Mouse (Mus musculus) CH12.LX (cell line): Measurements from ENCODE around the gene Chchd5. TPM values are rescaled to one million over a fixed set of nuclear protein-coding genes. Genes with fewer than 3 reads are reported as not detected.
A peak's percentile ranks its signal among the peaks of the same experiment; 100 is the strongest.

Experiments
- DNase-seq: peaks from one replicate; pipeline ENCODE4 v3.0.0-alpha.2; 2013; ENCODE audit errors: extremely low read depth
- H3K27ac ChIP-seq: 2 replicates; pipeline ENCODE4 v1.5.1; 2012; ENCODE audit warnings: low read depth, mild to moderate bottlenecking, control low read depth, moderate library complexity; ENCODE audit not compliant: insufficient read depth
- H3K27me3 ChIP-seq: replicated peaks from 2 replicates; pipeline ENCODE3; 2012; ENCODE audit warnings: inconsistent platforms
- H3K36me3 ChIP-seq, 2 experiments: replicated peaks in 1 of 2; 2 replicates each; pipeline versions ENCODE3 to v1.6.1; 2012; ENCODE audit warnings: inconsistent platforms in 1 of 2, low read length in 1 of 2, mild to moderate bottlenecking in 1 of 2, mixed read lengths in 1 of 2, moderate library complexity in 1 of 2; ENCODE audit not compliant: control insufficient read depth in 1 of 2, insufficient read depth in 1 of 2
- H3K4me1 ChIP-seq, 2 experiments: 2 replicates each; pipeline ENCODE4 v1.6.1; 2012; ENCODE audit warnings: inconsistent platforms in 1 of 2, moderate library complexity in 1 of 2; ENCODE audit not compliant: insufficient read depth in 2 of 2, control insufficient read depth in 1 of 2
- H3K4me2 ChIP-seq: 2 replicates; pipeline ENCODE4 v1.6.1; 2012; ENCODE audit warnings: low read depth, mild to moderate bottlenecking, control low read depth; ENCODE audit not compliant: poor library complexity, insufficient read depth, severe bottlenecking
- H3K4me3 ChIP-seq, 3 experiments: fragments of 150-350 bp in 1 of 3; sonication (generic) in 1 of 3; replicated peaks in 1 of 3; 2 replicates each; pipeline versions ENCODE3 to v1.5.1; 2011 to 2012; ENCODE audit warnings: low read depth in 2 of 3, low read length in 2 of 3, mild to moderate bottlenecking in 2 of 3, moderate library complexity in 2 of 3, control low read depth in 1 of 3, improper control_type of control experiment in 1 of 3, inconsistent platforms in 1 of 3, mixed read lengths in 1 of 3; ENCODE audit not compliant: poor library complexity in 1 of 3
- H3K79me2 ChIP-seq: replicated peaks from 2 replicates; pipeline ENCODE4 v1.6.1; 2012; ENCODE audit warnings: mild to moderate bottlenecking, moderate library complexity; ENCODE audit not compliant: control insufficient read depth, poor library complexity, insufficient read depth, severe bottlenecking; ENCODE audit errors: extremely low read depth
- H3K9ac ChIP-seq: 2 replicates; pipeline ENCODE4 v1.6.1; 2012; ENCODE audit warnings: low read depth, mild to moderate bottlenecking, control low read depth, moderate library complexity; ENCODE audit not compliant: insufficient read depth
- H3K9me3 ChIP-seq: replicated peaks from 2 replicates; pipeline ENCODE3; 2012; ENCODE audit warnings: low read length, inconsistent platforms, mixed read lengths
- BHLHE40 ChIP-seq: IDR thresholded peaks from 2 replicates; pipeline ENCODE4 v1.6.1; 2011; ENCODE audit warnings: mild to moderate bottlenecking, low read depth, low read length, improper control_type of control experiment
- CHD1 ChIP-seq: IDR thresholded peaks from 2 replicates; pipeline ENCODE4 v1.6.1; 2012; ENCODE audit warnings: low read depth, low read length, improper control_type of control experiment, inconsistent platforms
- CTCF ChIP-seq, 2 experiments: IDR thresholded peaks in 1 of 2; conservative IDR thresholded peaks in 1 of 2; 2 replicates each; pipeline ENCODE4 v1.5.1; 2011 to 2012; ENCODE audit warnings: low read depth in 2 of 2, low read length in 2 of 2, improper control_type of control experiment in 1 of 2, inconsistent platforms in 1 of 2, mild to moderate bottlenecking in 1 of 2, moderate library complexity in 1 of 2
- ELF1 ChIP-seq: IDR thresholded peaks from 2 replicates; pipeline ENCODE4 v1.6.1; 2014; ENCODE audit warnings: low read depth, mild to moderate bottlenecking, inconsistent platforms, low read length, improper control_type of control experiment
- IRF4 ChIP-seq: IDR thresholded peaks from 2 replicates; pipeline ENCODE4 v1.6.1; 2014; ENCODE audit warnings: low read depth, mild to moderate bottlenecking, inconsistent platforms, low read length, improper control_type of control experiment
- KAT2A ChIP-seq: IDR thresholded peaks from 2 replicates; pipeline ENCODE4 v1.6.1; 2012; ENCODE audit warnings: low read length, improper control_type of control experiment, inconsistent platforms; ENCODE audit not compliant: insufficient replicate concordance
- MAX ChIP-seq: IDR thresholded peaks from 2 replicates; pipeline ENCODE4 v1.6.1; 2011; ENCODE audit warnings: low read length, improper control_type of control experiment
- MYC ChIP-seq: IDR thresholded peaks from 2 replicates; pipeline ENCODE4 v1.6.1; 2011; ENCODE audit warnings: low read depth, mild to moderate bottlenecking, improper control_type of control experiment, low read length
- NRF1 ChIP-seq: IDR thresholded peaks from 2 replicates; pipeline ENCODE4 v1.6.1; 2014; ENCODE audit warnings: low read depth, mild to moderate bottlenecking, inconsistent platforms, low read length, improper control_type of control experiment, moderate library complexity
- RCOR1 ChIP-seq: conservative IDR thresholded peaks from 2 replicates; pipeline ENCODE4 v1.6.1; 2012; ENCODE audit warnings: low read depth, mild to moderate bottlenecking, inconsistent platforms, low read length, improper control_type of control experiment
- SIN3A ChIP-seq: IDR thresholded peaks from 2 replicates; pipeline ENCODE4 v1.6.1; 2012; ENCODE audit warnings: low read length, improper control_type of control experiment, inconsistent platforms
- SMC3 ChIP-seq: IDR thresholded peaks from 2 replicates; pipeline ENCODE4 v1.6.1; 2011; ENCODE audit warnings: low read depth, low read length, improper control_type of control experiment
- UBTF ChIP-seq: IDR thresholded peaks from 2 replicates; pipeline ENCODE4 v1.6.1; 2012; ENCODE audit warnings: low read depth, mild to moderate bottlenecking, inconsistent platforms, low read length, improper control_type of control experiment, moderate library complexity
- dilution Hi-C: fragments of 300-500 bp; cut with MboI; formaldehyde crosslinking; loops from 2 replicates; pipeline ENCODE4 v1.14.3; 2020; ENCODE audit warnings: low sequenced_read_pairs; ENCODE audit not compliant: extremely low pct_unique_long_range_greater_than_20kb, extremely low pct_ligation_motif_present
- in situ Hi-C: fragments of 300-500 bp; cut with MboI; formaldehyde crosslinking; loops from 3 replicates; pipeline ENCODE4 v1.14.3; 2019; ENCODE audit warnings: low sequenced_read_pairs, low pct_ligation_motif_present, low pct_unique_long_range_greater_than_20kb, mixed read lengths
- polyA plus RNA-seq: library from polyadenylated mRNA; unstranded; fragments of >175 nt; gene quantifications from 2 replicates; pipeline ENCODE4 v1.2.1, GENCODE M21; 2012; ENCODE audit warnings: low read depth; ENCODE audit not compliant: insufficient read length
- total RNA-seq, 2 experiments: library from RNA; depleted of rRNA; stranded (reverse); fragments of 300-350 nt in 1 of 2; fragments of >200 nt in 1 of 2; gene quantifications; 2 replicates each; pipeline ENCODE4 v1.2.3; 2012 to 2014

Chchd5 gene
- total and polyA plus RNA-seq, 3 experiments, result 20.5 to 24.1 (median 20.8) TPM

GRCm38 (mm10) chr2:129129987-129130545 lies 566 bp downstream of the Chchd5 start:
- H3K36me3 ChIP-seq, result peaks cover 34 to 64% of the 10 kb centered on the region in 2 experiments
- peak; percentile 66; the same call in 1 of the 2 replicates for TF ChIP-seq MAX
- no peak for TF ChIP-seq UBTF
- TF ChIP-seq BHLHE40, result 0 out of 2 replicates have a peak, but pooled peaks have one; percentile 25
- H3K27me3 ChIP-seq, result no peaks in the 10 kb centered on the region
- H3K4me2 ChIP-seq, result peak overlapping the region; percentile 61
- H3K9ac ChIP-seq, result peak overlapping the region; percentile 78
- DNase-seq, result peak; percentile 34
- H3K4me3 ChIP-seq, result peak overlapping the region; percentile 68 to 89 (median 76)
- in situ Hi-C loops, result no loop called here
- H3K79me2 ChIP-seq, result 0 out of 2 replicates have a peak, but pooled peaks cover 3% of the 10 kb centered on the region
- dilution Hi-C loops, result no loop called here
- peaks cover 2% of the 10 kb centered on the region for H3K9me3 ChIP-seq
- peak overlapping the region; percentile 95 for H3K27ac ChIP-seq
- H3K4me1 ChIP-seq, result peaks cover 5 to 26% of the 10 kb centered on the region in 2 experiments; a peak in 3 of 4 replicates

- H3K4me1 ChIP-seq, result peaks cover 5 to 26% of the 10 kb centered on the region in 2 experiments; a peak in 3 of 4 replicates
- peaks cover 27 to 57% of the 10 kb centered on the region in 2 experiments for H3K36me3 ChIP-seq
- peaks cover 2% of the 10 kb centered on the region for H3K9me3 ChIP-seq
- peak overlapping the region; percentile 95; the same call in 1 of the 2 replicates for H3K27ac ChIP-seq
- 0 out of 2 replicates have a peak, but pooled peaks cover 3% of the 10 kb centered on the region for H3K79me2 ChIP-seq
- H3K9ac ChIP-seq, result peak overlapping the region; percentile 78
- dilution Hi-C loops (no loop called here), in situ Hi-C loops (no loop called here)
- H3K4me2 ChIP-seq, result peak overlapping the region; percentile 61
- DNase-seq, result no peak
- TF ChIP-seq MYC (no peak), ELF1 (no peak), IRF4 (no peak), SIN3A (no peak), CHD1 (no peak)
- no peaks in the 10 kb centered on the region for H3K27me3 ChIP-seq
- H3K4me3 ChIP-seq, result peak overlapping the region; percentile 68 to 89 (median 76)
These were observed 1.3 kb downstream of the Chchd5 start for GRCm38 (mm10) chr2:129130776-129131175.

- peaks cover 2% of the 10 kb centered on the region for H3K9me3 ChIP-seq
- DNase-seq, result peak; percentile 34
- in situ Hi-C loops, result no loop called here
- H3K4me3 ChIP-seq, result no peak overlapping the region
- H3K27ac ChIP-seq, result no peak overlapping the region
- no peak overlapping the region for H3K4me2 ChIP-seq
- H3K27me3 ChIP-seq, result no peaks in the 10 kb centered on the region
- peaks cover 16 to 44% of the 10 kb centered on the region in 2 experiments for H3K36me3 ChIP-seq
- 0 out of 2 replicates have a peak, but pooled peaks cover 3% of the 10 kb centered on the region for H3K79me2 ChIP-seq
- no peak overlapping the region for H3K9ac ChIP-seq
- TF ChIP-seq CTCF (conservative IDR thresholded peaks at IDR 0.05 in 1 of 2, IDR thresholded peaks at IDR 0.05 in 1 of 2; ENCODE audit: low read depth in 2 of 2, low read length in 2 of 2) (peak in 1 of 2 experiments; percentile 50; a peak in 2 of 4 replicates), SMC3 (peak; percentile 28), KAT2A (no peak), RCOR1 (no peak), NRF1 (no peak)
- H3K4me1 ChIP-seq, result peaks cover 5 to 26% of the 10 kb centered on the region in 2 experiments; a peak in 3 of 4 replicates
- dilution Hi-C loops, result no loop called here
These were observed 2.7 kb downstream of the Chchd5 start for GRCm38 (mm10) chr2:129132231-129132630.
